Mouse (Mus musculus) retina, postnatal 7 days (tissue): ENCODE results near the gene Gm21973.

Source experiments
- DNase-seq: peaks from one replicate; pipeline ENCODE4 v3.0.0-alpha.2; 2012; ENCODE audit warnings: low read depth, low spot score

Gene Gm21973

DNA sequence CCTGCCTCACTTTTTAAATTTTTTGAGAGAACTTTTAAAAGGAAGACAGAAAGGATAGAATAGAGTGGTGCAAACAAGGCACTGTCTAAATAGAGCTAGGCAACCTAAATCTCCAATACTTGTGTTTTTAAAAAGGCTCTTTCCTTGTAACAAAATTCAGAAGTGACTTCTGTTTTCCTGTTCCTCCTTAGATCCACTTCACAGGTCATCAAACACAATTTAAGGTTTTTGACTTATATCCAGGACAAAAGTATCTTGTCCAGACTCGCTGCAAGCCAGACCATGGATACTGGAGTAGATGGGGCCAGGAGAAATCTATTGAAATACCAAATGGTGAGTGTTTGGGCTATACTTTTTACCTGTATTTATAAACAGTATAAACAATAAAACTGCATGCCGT, at the start of gene Gm21973:
Gene Gm21973 (plus strand): TSS at position 301 of the 400 bp plus-strand sequence.
- DNase-seq, result no peak

DNA sequence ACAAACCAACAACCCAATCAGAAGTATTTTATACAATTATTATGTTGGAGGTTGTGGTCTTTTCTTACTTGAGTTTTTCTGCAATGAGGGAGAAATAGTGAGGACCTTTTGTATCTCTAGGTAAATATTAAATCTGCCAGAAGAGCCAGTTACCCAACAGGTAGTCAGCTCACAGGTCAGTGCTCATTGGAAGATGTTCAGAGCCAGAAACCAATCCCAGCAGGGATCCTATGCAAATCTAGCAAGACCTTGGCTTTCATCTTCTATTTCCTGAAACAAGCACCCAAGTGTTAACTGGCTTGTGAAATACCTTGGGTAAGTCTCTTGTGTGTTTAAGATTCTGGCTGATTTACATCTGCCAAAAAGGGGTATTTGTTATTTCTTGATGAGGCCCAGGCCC, 48.8 kb upstream of the Gm21973 start:
- no peak for DNase-seq

DNA sequence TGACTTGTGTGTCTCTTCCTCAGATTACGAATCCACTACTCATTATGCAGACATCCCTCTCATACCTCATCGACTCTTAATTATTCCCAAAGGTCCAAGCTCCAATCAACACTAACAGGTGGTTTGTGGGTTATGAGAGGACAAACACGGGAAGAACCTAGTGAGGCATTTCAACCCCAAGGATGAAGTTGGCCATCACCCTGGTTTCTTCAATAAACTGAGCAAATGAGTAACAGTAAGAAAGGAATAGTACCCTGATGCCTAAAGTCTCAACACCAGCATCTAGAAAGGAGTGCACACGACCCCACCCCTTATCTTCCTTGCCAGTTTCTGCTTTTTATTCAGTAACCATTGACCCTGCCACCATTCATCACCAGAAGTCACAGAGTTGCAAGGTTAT, 47.7 kb upstream of the Gm21973 start:
- no peak for DNase-seq

DNA sequence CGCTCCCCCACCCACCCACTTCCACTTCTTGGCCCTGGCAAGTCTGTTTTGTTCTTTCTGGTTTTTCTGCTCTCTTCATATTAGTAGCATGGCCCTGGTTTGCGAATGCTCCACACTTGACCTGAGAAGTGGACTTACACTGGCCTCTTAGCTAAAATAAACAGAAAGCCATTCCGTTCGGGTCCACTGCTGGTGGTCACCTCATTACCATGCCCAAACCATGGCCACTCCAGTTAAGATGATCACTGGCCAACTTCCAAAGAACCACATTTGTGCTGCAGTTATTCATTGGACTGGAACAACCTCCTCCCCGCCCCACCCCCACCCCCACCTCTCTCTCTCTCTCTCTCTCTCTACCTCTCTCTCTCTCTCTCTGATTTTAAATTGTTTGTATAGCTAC, 43.6 kb upstream of the Gm21973 start:
- DNase-seq, result no peak

DNA sequence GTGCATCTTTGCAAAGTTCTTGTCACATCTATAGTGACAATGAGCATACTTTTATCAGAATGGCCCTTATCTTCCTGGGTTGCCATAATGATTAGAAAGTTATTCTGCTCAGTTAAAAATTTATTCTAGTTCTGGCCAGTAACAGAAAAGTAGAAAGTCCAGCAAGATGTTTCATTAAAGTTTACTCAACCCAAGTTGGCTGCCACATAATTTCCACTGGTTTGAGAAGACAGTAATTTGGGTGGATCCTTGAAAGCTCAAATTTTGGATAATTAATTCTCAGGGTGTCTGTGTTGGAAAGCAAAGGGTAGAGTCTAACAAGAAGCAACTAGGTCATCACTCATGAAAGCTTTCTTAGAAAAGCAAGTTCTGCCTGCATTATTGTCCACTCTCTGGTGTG, 41.5 kb upstream of the Gm21973 start:
- DNase-seq, result no peak

DNA sequence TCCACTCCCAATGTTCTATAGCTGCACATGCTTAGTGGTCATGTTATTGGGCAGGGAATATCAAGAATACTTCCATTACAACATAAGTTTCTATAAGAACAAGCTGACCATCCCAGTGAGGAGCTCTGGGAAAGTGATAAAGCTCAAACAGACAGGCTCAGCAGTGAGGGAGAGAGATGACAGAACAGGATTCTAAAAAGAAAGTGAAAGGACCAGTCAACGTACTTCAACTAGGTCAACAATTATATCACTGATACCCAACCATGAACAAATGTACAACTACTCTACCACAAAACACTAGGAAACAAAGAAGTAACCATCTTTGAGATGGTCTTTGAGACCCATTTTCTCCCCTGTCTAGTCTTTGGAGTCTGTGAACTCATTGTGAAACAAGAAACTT, 28.6 kb upstream of the Gm21973 start:
- no peak for DNase-seq

DNA sequence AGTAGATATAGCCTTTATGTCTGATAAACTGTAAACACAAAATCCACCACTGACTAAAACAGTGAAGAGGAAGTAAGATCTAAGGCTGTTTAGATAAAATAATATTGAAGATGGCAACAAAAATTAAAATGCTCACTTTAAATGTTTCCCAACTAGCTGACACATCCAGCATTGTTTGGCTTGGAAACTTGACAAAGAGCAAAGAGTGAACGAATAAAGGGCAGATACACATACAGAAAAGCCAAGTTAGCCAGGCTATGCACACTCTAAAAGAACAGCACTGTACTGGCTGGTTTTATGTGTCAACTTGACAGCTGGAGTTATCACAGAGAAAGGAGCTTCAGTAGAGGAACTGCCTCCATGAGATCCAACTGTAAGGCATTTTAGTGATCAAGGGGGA, 27.1 kb upstream of the Gm21973 start:
- no peak for DNase-seq

DNA sequence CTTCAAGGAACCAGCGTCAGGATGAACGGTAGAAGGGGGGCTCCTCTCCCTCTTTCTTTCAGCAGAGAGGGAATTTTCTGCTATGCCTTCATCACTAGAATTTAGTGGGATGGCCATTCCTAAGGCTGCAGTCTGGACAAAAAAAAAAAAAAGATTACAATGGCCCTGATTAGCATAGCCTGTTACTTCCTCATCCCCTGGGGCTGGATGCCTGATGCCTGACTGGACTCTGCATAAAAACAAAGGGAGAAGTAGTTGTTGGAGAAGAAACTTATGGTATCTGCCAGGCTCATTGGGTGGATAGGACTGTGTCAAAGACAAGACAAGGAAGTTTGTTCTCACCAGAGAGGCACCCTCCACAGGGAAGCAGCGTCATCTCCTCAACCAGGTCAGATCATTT, 25.7 kb upstream of the Gm21973 start:
- no peak for DNase-seq

DNA sequence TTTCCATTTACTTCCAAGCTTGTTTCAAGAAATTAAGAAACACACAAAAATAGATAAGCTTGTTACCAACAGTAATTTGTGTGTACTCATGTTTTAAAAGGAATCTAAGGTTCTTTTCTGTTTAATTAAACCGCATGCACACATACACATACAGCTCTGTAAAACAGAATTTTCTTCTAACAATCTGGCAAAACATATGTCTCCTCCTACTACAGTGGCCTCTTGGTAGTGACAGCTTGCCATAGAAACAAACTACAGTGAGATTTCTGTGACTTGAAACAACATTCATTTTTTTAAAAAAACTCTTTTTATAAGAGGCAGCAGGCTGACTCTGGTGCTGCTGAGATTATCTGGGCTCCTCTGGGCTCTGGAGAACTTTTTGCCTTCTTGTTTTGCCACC, 18.7 kb upstream of the Gm21973 start:
- no peak for DNase-seq

DNA sequence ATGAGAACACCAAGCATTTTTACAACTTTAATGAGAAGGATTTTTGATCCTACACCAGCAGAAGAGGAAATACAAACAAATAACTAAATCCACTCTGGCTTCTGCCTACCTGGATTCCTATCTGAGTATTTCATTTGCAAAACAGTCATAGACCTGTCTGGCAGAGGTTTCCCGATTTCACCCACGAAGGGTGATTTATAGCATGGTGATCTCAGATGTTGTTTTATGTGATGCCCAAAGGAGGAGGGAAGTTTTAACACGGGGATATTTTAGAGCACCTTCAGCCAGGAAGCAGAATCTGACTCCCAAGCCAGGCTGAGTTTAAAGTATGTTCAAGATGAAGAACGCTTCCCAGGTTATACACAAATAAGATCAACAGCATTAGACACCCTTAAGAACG, 13.4 kb upstream of the Gm21973 start:
- no peak for DNase-seq

DNA sequence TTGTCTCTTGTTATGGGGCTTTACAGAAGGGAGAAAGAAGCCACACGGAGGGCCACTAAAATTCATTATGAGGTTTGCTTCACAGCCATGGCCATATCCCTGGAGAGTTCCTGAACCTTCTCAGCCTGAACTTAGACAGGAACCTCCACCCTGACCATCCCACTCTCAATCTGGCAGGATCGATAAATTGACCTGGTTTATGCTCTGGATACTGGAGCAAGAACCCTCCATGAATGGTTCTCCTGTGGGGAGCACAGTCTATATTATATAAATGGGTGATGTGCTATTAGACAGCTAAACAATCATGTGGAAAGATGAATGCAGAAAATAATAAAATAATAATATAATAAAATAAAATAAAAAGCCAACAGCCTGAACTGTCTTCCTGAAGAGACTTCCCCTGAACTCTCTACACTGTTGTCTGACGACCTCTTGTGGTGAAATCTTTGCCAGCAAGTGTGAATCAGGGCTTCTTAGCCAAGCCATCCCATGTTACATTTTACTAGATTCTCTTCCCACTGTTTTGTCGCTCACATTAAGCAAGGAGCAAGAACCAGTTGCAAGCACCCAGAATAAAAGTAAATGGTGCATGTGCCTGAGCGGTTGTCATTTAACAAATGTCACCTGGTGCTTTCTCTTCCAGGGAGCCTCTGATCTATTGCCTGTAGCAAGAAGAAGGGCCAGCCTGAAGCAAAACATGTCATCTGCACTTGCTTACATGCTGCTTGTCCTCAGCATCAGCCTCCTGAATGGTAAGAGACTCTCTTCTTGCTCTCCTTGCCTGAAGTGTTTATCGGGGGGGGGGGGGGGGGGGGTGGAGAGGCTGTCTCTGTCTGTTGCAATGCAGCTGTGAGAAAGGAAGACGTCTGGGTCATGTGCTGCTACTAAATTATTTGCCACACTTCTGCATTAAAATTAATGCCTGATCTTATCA, 11.4 kb upstream of the Gm21973 start:
- DNase-seq, result peak; percentile 9

DNA sequence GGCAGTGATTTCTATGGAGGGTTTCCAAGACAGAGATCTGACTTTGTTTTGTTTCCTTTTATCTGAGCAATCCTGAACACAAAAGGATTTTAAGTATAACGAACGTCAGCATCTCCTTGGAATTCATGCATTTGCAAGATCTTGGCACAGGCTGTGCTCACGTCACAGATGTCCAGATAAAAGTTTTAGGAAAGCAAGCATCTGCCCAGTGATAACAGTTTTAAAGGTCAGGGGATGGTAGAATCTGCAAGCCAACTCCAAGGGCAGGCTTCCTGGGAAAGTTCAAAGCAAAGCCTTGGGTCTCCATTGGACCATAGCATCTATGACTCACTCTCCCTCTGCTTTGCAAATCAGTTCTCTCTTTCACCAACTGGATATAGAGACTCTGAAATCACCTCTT, 5.4 kb downstream of the Gm21973 start:
- DNase-seq, result no peak

DNA sequence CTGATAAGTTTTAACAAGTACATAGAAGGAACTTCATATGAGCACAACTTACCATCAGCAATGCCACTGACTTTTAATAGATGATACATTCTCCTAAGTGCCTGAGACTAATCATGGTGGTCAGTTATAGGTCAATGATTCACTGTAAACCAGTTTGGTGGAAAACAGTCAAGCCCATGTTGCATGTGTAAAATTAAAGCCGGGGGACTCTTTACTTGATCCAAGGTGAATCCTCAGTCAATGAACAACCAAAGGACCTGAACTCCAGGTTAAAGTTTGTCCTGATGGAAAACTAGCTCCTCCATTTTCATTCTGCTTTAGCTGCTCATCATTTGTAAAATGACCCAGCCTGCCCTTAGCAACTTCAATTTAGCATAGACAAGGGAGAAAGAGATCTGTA, 7.4 kb downstream of the Gm21973 start:
- no peak for DNase-seq

DNA sequence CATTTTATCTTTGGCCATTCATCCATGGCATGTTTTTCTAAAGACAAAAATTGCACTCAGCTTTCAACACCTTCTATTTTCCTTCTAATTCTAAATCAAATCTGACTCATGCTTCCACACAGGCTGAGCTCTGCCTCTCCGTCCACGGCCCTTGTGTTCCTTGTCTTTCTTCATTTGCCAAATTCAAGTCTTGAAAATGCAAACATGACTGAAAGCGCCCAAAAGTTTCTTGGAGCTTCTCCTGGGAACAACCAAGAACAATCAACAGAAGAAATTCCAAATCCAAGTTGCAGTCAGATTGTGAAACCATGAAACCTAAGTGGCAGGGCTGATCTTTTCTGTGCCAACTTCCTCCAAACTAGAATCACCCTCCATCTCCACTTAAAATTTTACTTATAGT, 13.4 kb downstream of the Gm21973 start:
- DNase-seq, result no peak

DNA sequence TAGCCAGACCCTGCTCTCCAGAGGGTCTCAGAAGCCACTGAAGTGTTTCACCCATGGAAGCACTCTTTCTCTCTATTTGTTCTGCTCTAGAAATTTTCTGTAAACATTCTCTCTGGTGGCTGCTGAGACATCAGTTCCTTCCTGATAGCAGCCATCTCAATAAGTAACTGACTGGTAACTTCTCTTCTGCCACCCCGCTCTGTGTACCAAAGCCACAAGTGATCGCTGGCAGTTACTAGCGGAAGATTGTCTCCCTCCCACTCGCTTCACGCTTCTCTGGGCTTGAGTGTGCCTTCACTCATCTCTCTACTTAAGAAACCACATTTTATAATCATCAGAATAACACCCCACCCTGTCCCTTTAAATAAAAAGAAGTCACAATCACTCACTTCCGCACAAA, 21.9 kb downstream of the Gm21973 start:
- no peak for DNase-seq

DNA sequence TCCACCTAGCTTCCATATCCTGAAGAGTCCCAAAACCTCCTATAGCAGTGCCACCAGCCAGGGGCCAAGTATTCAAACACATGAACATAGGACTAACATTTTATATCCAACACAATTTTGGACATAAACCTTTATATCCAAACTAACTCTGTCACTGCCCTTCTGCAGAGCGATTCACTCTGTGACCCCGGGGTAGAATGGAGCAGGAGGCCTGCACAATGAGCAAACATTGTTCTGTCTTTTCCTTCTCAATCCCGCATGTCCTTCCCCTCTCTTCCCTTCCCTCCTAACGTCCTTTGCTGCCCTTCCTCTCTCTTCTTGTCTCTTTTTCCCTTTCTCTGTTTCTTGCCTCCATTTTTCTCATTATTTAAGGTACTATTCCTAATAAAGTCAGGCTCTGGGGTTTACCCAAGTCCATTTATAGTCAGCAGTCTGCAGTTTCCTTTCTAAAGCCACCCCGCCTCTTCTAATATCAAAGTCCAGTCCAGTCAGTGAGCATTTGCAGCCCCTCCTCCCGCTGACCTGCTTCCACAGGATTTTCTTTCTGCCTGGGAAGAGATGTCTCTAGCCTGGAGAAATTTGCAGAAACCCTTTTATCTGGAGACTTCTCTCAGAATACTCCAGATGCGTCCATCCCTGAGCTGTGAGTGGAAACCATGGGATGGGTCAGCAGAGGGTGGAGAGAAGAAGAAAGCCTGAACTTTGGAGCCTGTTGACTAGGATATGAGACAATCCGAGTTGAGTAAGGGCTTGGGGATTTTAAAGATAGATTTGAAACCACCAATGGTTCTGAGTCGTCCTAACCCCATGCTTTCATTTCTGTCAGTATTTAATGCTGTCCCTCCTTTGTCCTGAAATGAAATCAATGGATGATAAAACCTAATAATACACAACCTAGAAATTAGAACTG, 33.1 kb downstream of the Gm21973 start, which contains the start of gene Agxt2:
Gene Agxt2 (plus strand): TSS at position 494 of the 910 bp plus-strand sequence.
- no peak for DNase-seq

DNA sequence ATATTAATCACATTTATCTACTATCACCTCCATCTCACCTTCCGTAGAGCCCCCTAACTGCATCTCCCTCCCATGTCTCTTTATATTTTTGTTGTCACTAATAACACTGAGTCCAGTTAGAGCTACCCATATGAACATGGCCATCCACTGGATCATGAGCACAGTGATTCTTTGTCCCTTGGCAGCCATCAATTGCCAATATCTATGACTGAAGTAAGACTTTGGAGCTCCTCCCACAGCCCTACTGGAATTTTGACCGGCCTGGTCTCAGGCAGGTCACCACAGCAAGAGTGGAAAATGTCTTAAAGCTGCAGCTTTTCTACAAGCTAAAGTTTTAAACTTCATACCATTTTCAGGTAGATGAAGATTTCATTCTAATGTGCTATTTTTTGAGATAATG, 41.2 kb downstream of the Gm21973 start:
- no peak for DNase-seq

DNA sequence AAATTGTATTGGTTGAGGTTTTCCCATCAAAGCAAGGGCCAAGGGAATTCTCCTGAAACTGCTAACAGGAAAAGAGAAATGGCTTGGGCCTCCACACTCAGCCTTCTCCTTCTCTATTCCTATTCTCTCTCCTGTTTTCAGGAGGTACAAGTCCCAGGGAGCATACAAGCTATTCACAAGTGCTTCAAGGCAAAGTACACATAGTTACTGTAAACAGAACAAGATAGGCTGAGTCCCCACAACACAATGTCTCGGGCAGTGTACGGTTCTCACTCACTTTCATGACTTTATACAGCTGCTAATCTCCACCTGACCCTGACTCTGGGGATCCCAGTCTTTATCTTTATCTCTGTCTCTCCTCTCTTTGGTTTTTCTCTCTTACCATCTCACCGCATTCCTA, 50.2 kb downstream of the Gm21973 start:
- DNase-seq, result no peak

DNA sequence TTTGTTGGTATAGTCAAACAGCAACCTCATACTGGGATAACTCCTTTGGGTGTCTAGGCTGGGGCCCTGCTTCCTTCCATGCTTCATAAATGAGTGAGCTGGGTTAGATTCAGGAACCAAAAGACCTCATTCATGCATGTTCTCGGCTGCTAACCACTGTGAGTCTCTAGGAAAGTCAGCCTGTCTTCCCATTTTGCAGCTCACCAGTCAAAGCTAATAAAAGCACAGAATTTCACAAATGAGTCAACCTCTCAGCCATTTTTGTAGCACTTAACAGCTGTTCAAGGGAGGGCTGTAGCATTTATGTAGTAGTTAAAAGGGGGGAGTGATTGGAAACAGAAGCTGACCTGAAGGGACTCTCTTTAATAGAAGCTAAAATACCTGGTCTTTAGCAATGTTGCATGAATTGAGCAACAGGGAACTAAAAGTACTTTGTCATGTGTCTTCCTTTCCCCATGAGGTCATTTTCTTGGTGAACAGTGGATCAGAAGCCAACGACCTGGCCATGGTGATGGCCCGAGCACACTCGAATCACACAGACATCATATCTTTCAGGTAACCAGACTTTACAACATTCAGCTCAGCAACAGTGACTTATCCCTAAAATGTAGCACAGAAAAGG, 53.3 kb downstream of the Gm21973 start:
- DNase-seq, result no peak

DNA sequence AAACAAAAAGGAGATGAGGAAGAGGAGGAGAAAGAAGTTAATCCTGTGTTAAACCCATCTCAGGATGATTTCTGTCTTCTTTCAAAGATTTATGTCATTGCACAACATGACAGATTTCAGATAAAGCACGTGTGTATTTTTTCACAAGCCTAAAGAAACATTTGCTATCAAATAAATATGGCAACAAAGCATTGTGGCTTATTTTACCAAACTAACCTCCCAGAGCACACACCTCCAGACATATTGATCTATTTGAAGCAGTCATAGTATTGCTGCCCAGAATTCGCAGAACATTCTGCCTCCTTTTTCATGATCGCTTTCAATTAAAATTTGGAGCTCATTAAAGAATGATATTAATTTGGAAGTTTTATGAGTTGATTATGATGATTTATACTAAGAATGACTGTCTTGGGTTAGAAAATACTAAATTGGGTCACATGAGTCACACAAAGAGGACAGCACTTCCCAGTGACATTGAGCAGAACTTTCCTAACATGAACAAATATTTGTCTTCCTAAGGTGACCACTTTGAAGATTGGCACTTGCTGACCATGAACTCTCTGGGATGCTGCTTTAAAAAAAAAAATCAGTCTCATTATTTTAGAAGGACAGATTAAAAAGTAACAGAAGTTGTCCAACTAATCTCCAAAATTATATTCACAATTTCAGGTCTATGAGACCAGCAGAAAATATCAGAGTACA, 54.7 kb downstream of the Gm21973 start:
- no peak for DNase-seq

DNA sequence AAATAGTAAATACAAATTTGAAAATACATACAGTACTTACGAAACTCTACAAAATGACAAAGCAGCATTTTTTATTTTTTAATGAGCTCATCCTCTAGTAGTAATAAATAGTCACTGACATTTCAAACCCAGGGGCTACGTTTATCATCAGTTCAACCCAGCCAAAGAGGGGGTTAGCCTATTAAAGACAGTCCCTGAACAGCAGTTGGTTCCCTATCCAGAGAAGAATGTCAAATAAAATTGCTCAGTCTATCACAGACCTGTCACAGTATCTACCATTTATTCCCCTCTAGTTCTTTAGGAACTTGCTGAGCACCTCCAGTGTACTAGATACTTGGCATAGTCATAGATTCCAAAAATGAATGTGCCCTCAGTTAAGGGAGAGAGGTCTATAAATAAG, 62.1 kb downstream of the Gm21973 start:
- no peak for DNase-seq
